Mouse (Mus musculus) intestine, embryonic 16.5 days (tissue): ENCODE data around the gene Magi1. TPM values are rescaled to one million over a fixed set of nuclear protein-coding genes. Genes with fewer than 3 reads are reported as not detected.

Experiments
- ATAC-seq: fragments of 200-750 bp; cut with Nextera tagmentation; 2 replicates; pipeline ENCODE4 v1.8.0; 2017; ENCODE audit warnings: moderate TSS enrichment, moderate library complexity
- H3K27ac ChIP-seq: fragments of 300-500 bp; sonication (generic); 2 replicates; pipeline ENCODE4 v1.5.1; 2014; ENCODE audit warnings: mild to moderate bottlenecking, low read length
- H3K27me3 ChIP-seq: fragments of 300-500 bp; sonication (generic); replicated peaks from 2 replicates; pipeline ENCODE4 v1.6.1; 2014; ENCODE audit warnings: low read length, control low read depth, mixed read lengths; ENCODE audit not compliant: control insufficient read depth, insufficient read depth
- H3K36me3 ChIP-seq: fragments of 300-500 bp; sonication (generic); 2 replicates; pipeline ENCODE4 v1.6.1; 2014; ENCODE audit warnings: low read length, control low read depth; ENCODE audit not compliant: control insufficient read depth, insufficient read depth
- H3K4me1 ChIP-seq: fragments of 300-500 bp; sonication (generic); 2 replicates; pipeline ENCODE4 v1.6.1; 2014; ENCODE audit warnings: low read length, control low read depth, mixed read lengths; ENCODE audit not compliant: control insufficient read depth, insufficient read depth
- H3K4me2 ChIP-seq: fragments of 300-500 bp; sonication (generic); 2 replicates; pipeline ENCODE4 v1.6.1; 2014; ENCODE audit warnings: low read depth, low read length, control low read depth
- H3K4me3 ChIP-seq: fragments of 300-500 bp; sonication (generic); 2 replicates; pipeline ENCODE4 v1.5.1; 2014; ENCODE audit warnings: mild to moderate bottlenecking, low read length
- H3K9ac ChIP-seq: fragments of 300-500 bp; sonication (generic); 2 replicates; pipeline ENCODE4 v1.6.1; 2014; ENCODE audit warnings: low read depth, low read length
- H3K9me3 ChIP-seq: fragments of 300-500 bp; sonication (generic); 2 replicates; pipeline ENCODE4 v1.6.1; 2016; ENCODE audit warnings: low read length, control low read depth; ENCODE audit not compliant: control insufficient read depth
- WGBS: fragments of 180-500 bp; shearing (Covaris S2); extraction: QIAGEN DNeasy Blood & Tissue Kit; methylation state at CpG from one replicate; pipeline ENCODE4 v1.1.7; 2014; 5-methylcytosine and 5-hydroxymethylcytosine counted together
- polyA plus RNA-seq: library from polyadenylated mRNA; unstranded; fragments of >200 nt; fragmentation: Nextera tagmentation; extraction: Ambion mirVana; gene quantifications from 2 replicates; pipeline ENCODE4 v1.2.1, GENCODE M21; 2015

The Magi1 gene
- polyA plus RNA-seq, 1 experiment from 2014 or later = 6.7 TPM

DNA sequence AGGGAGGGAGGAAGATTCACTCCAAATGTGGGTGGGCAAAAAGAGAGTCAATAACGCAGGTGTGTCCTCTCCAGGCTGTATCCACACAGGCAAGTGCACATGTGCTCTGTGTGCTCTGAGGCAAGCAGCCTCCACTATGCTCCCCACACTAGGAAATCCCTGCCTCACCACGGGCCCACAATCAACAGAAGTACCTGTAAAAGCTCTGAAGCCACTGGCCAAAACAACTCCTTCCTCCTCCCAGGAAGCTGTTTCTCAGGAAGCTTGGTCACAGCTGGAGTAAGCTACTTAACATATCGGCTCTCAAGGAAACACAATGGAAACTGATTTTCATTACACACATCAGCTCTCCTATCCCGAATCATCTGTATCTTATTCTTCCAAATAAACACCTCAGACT lies 107.0 kb downstream of the Magi1 start:
- Histone ChIP-seq H3K27ac (no peak overlapping the region), H3K9ac (no peak overlapping the region), H3K4me2 (no peak overlapping the region), H3K36me3 (no peaks in the 10 kb centered on the region), H3K9me3 (no peaks in the 10 kb centered on the region), H3K4me3 (no peak overlapping the region), H3K27me3 (no peaks in the 10 kb centered on the region), H3K4me1 (peaks cover 4% of the 10 kb centered on the region; the same call in 1 of the 2 replicates)
- no peak for ATAC-seq
- WGBS = 37% methylated on average over 4 of the region's 4 CpGs

DNA sequence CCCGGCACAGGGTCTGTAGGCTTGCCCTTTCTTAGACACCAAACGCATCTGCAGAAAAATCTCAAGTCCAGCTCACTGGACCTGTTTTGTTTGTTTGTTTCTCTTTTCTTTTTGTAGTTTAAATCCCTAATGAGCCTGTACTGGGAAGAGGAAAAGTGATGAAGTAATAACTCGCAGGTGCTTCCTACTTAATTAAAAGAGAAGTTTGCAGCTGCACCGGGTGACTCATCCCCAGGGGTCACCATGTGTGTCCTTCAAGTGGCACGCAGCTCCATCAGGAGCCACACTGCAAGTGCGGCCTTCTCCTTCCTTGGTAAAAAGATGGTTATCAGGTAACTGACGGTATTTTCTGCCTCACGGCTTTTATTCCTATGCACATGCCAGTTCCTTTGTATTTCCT lies 112.5 kb downstream of the Magi1 start:
- WGBS = 63% methylated on average over 8 of the region's 8 CpGs
- Histone ChIP-seq H3K4me2 (no peak overlapping the region), H3K9me3 (no peaks in the 10 kb centered on the region), H3K36me3 (no peaks in the 10 kb centered on the region), H3K27me3 (no peaks in the 10 kb centered on the region), H3K4me1 (peaks cover 2% of the 10 kb centered on the region), H3K9ac (no peak overlapping the region), H3K4me3 (no peak overlapping the region), H3K27ac (no peak overlapping the region)
- peak; percentile 40; the same call in 1 of the 2 replicates for ATAC-seq

DNA sequence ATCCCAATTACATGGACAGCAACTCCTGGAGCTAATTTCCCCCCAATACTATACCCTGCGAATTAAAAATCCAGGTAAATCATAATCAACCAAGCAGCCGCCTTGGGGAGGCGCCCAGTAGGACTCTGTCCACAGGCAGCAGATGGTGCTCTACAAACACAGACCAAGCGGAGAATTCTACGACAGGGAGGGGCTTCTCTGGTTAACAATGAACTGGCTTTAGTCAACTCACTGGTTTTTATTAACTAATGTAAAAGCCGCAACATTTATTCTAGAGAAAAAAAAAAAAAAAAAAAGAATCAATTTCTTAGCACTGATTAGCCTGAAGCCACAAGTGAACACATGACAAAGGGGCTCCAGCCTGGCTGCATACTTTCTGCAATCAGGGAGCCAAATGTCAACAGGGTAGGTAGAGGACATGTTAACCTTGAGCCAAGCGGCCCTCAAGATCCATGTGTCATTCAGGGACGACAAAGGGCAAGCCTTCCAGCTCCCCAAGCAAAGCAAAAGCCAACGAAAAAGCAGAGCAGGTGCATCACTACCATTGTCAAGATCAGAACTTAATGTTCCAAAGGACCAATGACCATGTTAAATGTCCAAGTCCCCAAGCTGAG lies 114.0 kb downstream of the Magi1 start:
- H3K4me1 ChIP-seq = peaks cover 15% of the 10 kb centered on the region
- H3K4me3 ChIP-seq = no peak overlapping the region
- 67% methylated on average over 9 of the region's 9 CpGs for WGBS
- H3K36me3 ChIP-seq = no peaks in the 10 kb centered on the region
- no peaks in the 10 kb centered on the region for H3K9me3 ChIP-seq
- no peak for ATAC-seq
- no peak overlapping the region for H3K4me2 ChIP-seq
- H3K27ac ChIP-seq = no peak overlapping the region
- H3K9ac ChIP-seq = no peak overlapping the region
- H3K27me3 ChIP-seq = no peaks in the 10 kb centered on the region

DNA sequence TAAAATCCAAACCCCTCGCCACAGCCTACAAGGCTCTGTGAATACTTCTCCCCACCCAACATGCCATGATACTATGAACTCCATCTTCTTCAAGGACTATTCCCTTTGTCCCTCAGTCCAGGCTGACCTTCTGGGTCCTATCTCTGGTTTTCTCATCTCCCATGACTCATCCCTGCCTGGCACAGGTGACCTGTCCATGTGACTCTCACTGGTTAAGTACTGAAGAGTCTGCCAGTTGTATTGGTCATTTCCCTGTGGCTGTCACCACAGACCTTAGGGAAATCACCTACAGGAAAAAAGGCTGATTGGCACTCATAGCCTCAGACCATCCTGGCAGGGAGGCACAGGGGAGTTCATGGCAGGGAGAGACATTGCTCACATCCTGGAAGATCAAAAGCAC lies 117.8 kb downstream of the Magi1 start:
- Histone ChIP-seq H3K4me2 (no peak overlapping the region), H3K27ac (peak overlapping the region; percentile 79), H3K9ac (no peak overlapping the region), H3K36me3 (no peaks in the 10 kb centered on the region), H3K27me3 (no peaks in the 10 kb centered on the region), H3K9me3 (no peaks in the 10 kb centered on the region), H3K4me1 (peaks cover 41% of the 10 kb centered on the region), H3K4me3 (no peak overlapping the region)
- 90% methylated on average over 1 of the region's 1 CpGs for WGBS
- ATAC-seq = 0 out of 2 replicates have a peak, but pooled peaks have one; percentile 17

DNA sequence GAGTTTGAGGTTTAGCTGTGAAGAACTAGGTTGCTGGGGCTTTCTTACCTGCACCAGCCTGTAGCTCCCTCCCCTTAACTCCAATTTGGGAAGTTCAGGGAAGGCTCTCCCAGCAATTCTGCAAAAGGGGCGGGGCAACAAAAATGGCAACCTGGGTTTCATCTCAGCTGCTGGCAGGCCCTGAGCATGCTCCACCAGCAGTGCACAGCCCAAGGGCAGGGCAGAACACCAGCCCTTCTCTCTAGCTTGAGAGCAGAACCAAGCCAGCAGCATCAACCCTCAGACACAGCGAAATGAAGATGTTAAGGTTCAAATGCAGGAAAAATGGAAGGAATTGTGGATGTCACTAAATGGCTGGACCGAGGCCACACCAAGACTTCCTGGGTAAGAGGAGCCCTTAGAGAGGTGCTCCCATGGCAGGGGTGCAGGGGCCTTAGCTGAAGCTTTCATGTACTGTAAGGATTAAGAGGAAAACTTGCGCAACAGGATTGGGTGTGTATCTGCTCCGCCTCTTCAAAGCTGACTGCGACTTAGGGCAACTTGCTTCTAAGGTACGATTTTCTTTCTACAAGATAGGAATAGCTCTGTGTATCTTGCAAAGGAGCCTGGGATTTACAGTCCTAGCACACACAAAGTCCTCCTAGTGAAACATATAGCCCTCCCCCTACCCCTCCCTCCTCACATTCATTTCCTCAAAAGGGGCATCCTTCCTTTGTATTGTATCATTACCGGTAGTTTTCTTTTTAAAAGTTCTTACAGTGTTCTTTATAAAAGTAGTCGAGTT lies 118.8 kb downstream of the Magi1 start:
- Histone ChIP-seq H3K9me3 (no peaks in the 10 kb centered on the region), H3K9ac (peak overlapping the region; percentile 30; the same call in 1 of the 2 replicates), H3K36me3 (no peaks in the 10 kb centered on the region), H3K4me3 (no peak overlapping the region), H3K4me2 (peak overlapping the region; percentile 10; the same call in 1 of the 2 replicates), H3K27me3 (no peaks in the 10 kb centered on the region), H3K27ac (peak overlapping the region; percentile 71), H3K4me1 (peaks cover 41% of the 10 kb centered on the region)
- WGBS = 70% methylated on average over 9 of the region's 9 CpGs
- ATAC-seq = peak; percentile 85

DNA sequence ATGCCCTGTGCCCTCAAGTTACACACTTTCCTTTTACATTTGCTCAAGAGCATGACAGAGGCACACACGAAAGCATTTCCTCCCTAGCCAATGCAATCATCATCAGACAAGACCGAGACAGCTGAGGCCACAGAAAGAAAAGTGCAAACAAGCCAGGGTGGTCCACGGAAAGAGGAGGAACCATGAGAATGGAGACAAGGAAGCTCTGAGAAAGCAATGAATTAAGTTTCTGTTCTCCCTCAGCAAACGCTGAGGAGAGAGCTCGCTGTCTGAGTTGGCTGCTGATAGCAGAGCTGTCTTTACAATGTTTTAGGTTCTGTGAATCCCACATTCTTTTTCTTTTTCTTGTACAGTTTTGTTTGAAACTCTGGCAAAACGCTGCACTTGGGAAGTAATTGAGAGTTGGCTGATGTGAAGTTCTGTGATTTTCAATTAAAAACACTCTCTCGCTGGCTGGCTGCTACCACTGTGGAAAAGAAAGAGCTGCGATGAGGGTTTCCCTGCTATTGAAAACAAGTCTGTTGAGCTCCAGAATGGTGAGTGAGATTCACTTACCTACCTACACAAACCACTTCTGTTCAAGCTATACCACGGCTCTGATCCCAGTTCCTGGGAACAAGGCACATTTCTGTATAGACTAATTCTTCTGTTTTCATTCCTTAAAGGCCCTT lies 120.3 kb downstream of the Magi1 start:
- H3K27me3 ChIP-seq = no peaks in the 10 kb centered on the region
- no peaks in the 10 kb centered on the region for H3K36me3 ChIP-seq
- H3K9ac ChIP-seq = peak overlapping the region; percentile 3; the same call in 1 of the 2 replicates
- H3K27ac ChIP-seq = peak overlapping the region; percentile 78
- 0 out of 2 replicates have a peak overlapping the region, but pooled peaks have one; percentile 1 for H3K4me3 ChIP-seq
- WGBS = 14% methylated on average over 9 of the region's 9 CpGs
- ATAC-seq = peak; percentile 18; the same call in 1 of the 2 replicates
- peaks cover 52% of the 10 kb centered on the region for H3K4me1 ChIP-seq
- peak overlapping the region; percentile 26 for H3K4me2 ChIP-seq
- H3K9me3 ChIP-seq = no peaks in the 10 kb centered on the region

DNA sequence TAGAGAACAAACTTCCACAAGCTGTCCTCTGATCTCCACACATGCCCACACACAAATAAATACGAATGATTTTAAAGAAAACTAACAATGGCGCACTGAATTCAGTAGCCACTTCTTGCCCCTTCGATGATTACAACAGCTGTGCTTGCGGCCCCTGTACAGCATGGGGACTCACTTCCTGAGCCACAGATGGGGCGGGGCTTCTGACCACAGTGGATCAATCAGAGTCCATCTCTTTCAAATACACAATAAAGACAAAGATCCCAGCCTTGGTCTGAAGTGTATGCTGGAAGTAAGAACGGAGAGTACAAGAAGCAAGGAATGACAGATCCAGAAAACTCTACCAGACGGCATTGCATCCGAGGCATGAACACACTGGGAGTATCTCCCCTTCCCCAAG lies 120.8 kb downstream of the Magi1 start:
- Histone ChIP-seq H3K27me3 (no peaks in the 10 kb centered on the region), H3K4me2 (peak overlapping the region; percentile 26), H3K4me1 (peaks cover 53% of the 10 kb centered on the region), H3K36me3 (no peaks in the 10 kb centered on the region), H3K27ac (peak overlapping the region; percentile 78), H3K9ac (peak overlapping the region; percentile 3), H3K9me3 (no peaks in the 10 kb centered on the region), H3K4me3 (no peak overlapping the region)
- ATAC-seq = peak; percentile 14; the same call in 1 of the 2 replicates
- 38% methylated on average over 8 of the region's 8 CpGs for WGBS

DNA sequence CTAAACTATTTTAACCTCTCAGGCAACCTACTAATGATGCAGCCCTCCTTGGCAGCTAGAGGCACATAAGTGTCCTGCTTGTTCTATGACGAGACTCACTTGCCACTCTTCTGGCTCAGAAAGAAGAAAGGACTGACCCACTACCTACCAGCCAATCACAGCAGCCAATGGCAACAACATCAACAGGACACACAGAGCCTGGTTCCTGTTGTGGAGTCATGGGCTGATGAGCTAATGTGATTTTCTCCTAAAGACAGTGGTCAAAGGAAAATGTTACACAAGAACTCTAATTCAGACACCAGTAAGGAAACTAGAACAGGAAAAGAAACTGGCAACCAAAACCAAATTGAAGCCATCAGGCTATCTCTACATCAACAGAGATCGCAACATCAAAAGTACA lies 124.5 kb downstream of the Magi1 start:
- Histone ChIP-seq H3K9me3 (no peaks in the 10 kb centered on the region), H3K4me3 (no peak overlapping the region), H3K4me1 (peaks cover 54% of the 10 kb centered on the region), H3K9ac (no peak overlapping the region), H3K27ac (no peak overlapping the region; the same call in 1 of the 2 replicates), H3K4me2 (no peak overlapping the region), H3K27me3 (no peaks in the 10 kb centered on the region), H3K36me3 (no peaks in the 10 kb centered on the region)
- WGBS = 72% methylated on average over 2 of the region's 2 CpGs
- ATAC-seq = no peak

DNA sequence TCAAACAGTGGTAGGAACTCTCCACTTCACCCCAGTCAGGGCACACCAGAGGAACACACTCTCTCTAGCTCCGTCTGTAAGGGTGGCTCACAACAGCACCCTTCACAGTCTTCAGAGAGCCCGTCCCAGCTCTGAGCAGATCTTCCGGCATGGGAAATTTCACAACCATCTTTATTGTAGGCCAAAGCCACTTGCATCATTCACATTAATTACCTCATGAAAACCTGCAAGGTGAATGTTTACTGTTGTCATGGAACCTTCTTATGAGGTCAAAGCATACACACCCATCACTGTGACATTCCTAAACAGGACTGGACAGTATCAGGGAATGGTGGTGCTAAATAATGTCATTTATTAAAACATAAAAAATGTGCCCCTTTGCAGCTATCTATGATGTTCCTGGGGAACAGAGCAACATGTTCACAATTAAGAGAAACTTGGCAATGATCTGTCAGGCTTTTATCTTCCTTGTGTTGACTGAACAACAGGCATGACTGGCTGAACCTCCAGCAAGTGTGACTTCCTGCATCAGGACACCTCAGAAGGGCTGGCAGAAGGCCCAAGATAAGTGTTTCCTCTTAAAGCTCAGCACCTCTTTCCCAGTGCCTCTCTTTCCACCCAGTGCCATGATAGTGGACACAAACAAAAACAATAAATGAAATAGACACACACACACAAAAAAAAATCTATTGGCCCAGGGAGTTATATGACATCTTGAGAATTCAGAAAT lies 125.4 kb downstream of the Magi1 start:
- Histone ChIP-seq H3K27me3 (no peaks in the 10 kb centered on the region), H3K27ac (peak overlapping the region; percentile 58; the same call in 1 of the 2 replicates), H3K4me1 (peaks cover 47% of the 10 kb centered on the region), H3K36me3 (no peaks in the 10 kb centered on the region), H3K4me3 (no peak overlapping the region), H3K4me2 (no peak overlapping the region), H3K9ac (no peak overlapping the region), H3K9me3 (no peaks in the 10 kb centered on the region)
- WGBS = 56% methylated on average over 3 of the region's 3 CpGs
- peak; percentile 67 for ATAC-seq
